Mouse (Mus musculus) myocyte (in vitro differentiated cells): Measurements from ENCODE around the gene Prex1. TPM values are rescaled to one million over a fixed set of nuclear protein-coding genes. Genes with fewer than 3 reads are reported as not detected.
A peak's percentile ranks its signal among the peaks of the same experiment; 100 is the strongest.

ENCODE experiments used
- H3K27me3 ChIP-seq: one replicate; pipeline ENCODE4 v1.6.1; 2011; ENCODE audit not compliant: control insufficient read depth, insufficient read depth, insufficient read length
- H3K36me3 ChIP-seq: one replicate; pipeline ENCODE4 v1.6.1; 2011; ENCODE audit not compliant: control insufficient read depth, insufficient read depth
- H3K4me2 ChIP-seq: one replicate; pipeline ENCODE4 v1.6.1; 2011; ENCODE audit warnings: low read depth, control low read depth
- H3K4me3 ChIP-seq: one replicate; pipeline ENCODE4 v1.5.1; 2011; ENCODE audit warnings: mild to moderate bottlenecking, control low read depth, moderate library complexity
- H3K79me2 ChIP-seq: one replicate; pipeline ENCODE4 v1.6.1; 2011; ENCODE audit not compliant: control insufficient read depth, insufficient read depth
- H3ac ChIP-seq: one replicate; pipeline ENCODE4 v1.6.1; 2011; ENCODE audit not compliant: control insufficient read depth, insufficient read length
- CEBPB ChIP-seq: IDR thresholded peaks from 2 replicates; pipeline ENCODE4 v1.6.1; 2011; ENCODE audit warnings: mild to moderate bottlenecking, moderate library complexity; ENCODE audit not compliant: poor library complexity, insufficient read depth, severe bottlenecking
- E2F4 ChIP-seq: IDR thresholded peaks from one replicate; pipeline ENCODE4 v1.6.1; 2011; ENCODE audit warnings: mild to moderate bottlenecking, control low read depth, moderate library complexity; ENCODE audit not compliant: insufficient read depth
- MAX ChIP-seq: IDR thresholded peaks from one replicate; pipeline ENCODE4 v1.6.1; 2011; ENCODE audit warnings: low read depth, mild to moderate bottlenecking, control low read depth
- MYOD1 ChIP-seq, 3 experiments: IDR thresholded peaks; one replicate each; pipeline ENCODE4 v1.6.1; 2011; ENCODE audit warnings: control low read depth in 2 of 3, low read depth in 2 of 3, mild to moderate bottlenecking in 2 of 3, moderate library complexity in 1 of 3; ENCODE audit not compliant: insufficient read length in 2 of 3, control insufficient read depth in 1 of 3
- MYOG ChIP-seq, 3 experiments: IDR thresholded peaks; one replicate each; pipeline ENCODE4 v1.6.1; 2011; ENCODE audit warnings: control low read depth in 2 of 3, low read depth in 2 of 3, mild to moderate bottlenecking in 2 of 3; ENCODE audit not compliant: insufficient read length in 2 of 3, control insufficient read depth in 1 of 3, insufficient read depth in 1 of 3
- POLR2A ChIP-seq: IDR thresholded peaks from one replicate; pipeline ENCODE4 v1.6.1; 2011; ENCODE audit warnings: low read depth, mild to moderate bottlenecking, control low read depth, moderate library complexity; ENCODE audit not compliant: insufficient read length
- POLR2AphosphoS2 ChIP-seq: IDR thresholded peaks from one replicate; pipeline ENCODE4 v1.6.1; 2011; ENCODE audit warnings: low read depth, control low read depth; ENCODE audit not compliant: insufficient read length
- REST ChIP-seq: IDR thresholded peaks from one replicate; pipeline ENCODE4 v1.6.1; 2011; ENCODE audit warnings: mild to moderate bottlenecking, control low read depth, moderate library complexity; ENCODE audit not compliant: insufficient read depth, insufficient read length
- SRF ChIP-seq: IDR thresholded peaks from one replicate; pipeline ENCODE4 v1.6.1; 2011; ENCODE audit warnings: low read depth; ENCODE audit not compliant: control insufficient read depth, insufficient read length
- TCF12 ChIP-seq: IDR thresholded peaks from one replicate; pipeline ENCODE4 v1.6.1; 2011; ENCODE audit warnings: mild to moderate bottlenecking, control low read depth; ENCODE audit not compliant: poor library complexity, insufficient read depth, severe bottlenecking
- TCF3 ChIP-seq: IDR thresholded peaks from one replicate; pipeline ENCODE4 v1.6.1; 2011; ENCODE audit warnings: low read depth, control low read depth; ENCODE audit not compliant: insufficient read length
- USF1 ChIP-seq: IDR thresholded peaks from one replicate; pipeline ENCODE4 v1.6.1; 2011; ENCODE audit warnings: low read depth, mild to moderate bottlenecking, control low read depth, moderate library complexity
- polyA plus RNA-seq: library from polyadenylated mRNA; unstranded; fragments of >200 nt; fragmentation: generic; extraction: Trizol; gene quantifications from one replicate; pipeline ENCODE4 v1.2.1, GENCODE M21; 2012; ENCODE audit warnings: missing spikeins

Gene Prex1
- polyA plus RNA-seq, 1 experiment, result 0.17 TPM

DNA sequence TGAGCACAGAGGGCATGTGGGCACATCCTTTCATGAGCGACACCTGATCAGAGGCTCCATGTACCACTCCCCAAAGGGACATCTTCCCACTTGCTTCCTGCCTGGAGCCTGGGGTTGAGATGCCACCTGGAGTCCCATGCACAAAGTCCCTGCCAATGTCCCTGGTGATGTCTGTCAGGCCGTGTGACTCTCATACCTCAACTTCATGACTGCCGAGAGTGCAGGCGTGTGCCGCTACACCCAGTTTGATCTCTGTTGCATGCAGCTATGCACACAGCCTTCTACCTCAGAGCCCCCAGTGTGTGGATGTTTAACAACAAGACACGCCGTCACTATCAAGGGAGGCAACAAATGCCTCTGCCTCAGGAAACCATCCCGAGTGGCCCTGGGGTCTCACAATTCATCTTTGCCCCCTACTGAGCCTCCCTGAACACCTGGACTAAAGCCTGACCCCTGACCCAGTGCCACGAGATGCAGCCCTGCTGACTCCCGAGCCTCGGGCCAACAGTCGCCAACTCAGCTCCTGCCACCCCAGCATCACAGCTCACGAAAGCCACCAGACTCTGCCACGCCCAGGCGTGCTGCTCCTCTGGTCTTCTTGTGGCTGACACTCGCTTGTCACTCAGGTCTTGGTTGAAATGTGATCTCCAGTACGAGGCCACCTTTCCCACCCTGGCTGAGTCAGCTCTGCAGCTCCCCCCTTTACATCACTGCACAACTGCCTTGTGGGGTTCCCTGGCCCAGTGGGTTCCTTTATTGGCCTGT, 107.0 kb downstream of the Prex1 start:
- Histone ChIP-seq H3K36me3 (no peaks in the 10 kb centered on the region), H3K79me2 (no peaks in the 10 kb centered on the region), H3K27me3 (no peaks in the 10 kb centered on the region), H3ac (no peak overlapping the region), H3K4me2 (no peak overlapping the region), H3K4me3 (no peak overlapping the region)
- TF ChIP-seq MYOD1 (IDR thresholded peaks at IDR 0.05; ENCODE audit: control insufficient read depth in 1 of 3, insufficient read length in 2 of 3, low read depth in 2 of 3) (peak in 1 of 3 experiments; percentile 53), POLR2AphosphoS2 (no peak), TCF3 (no peak), REST (no peak), POLR2A (no peak), MYOG (IDR thresholded peaks at IDR 0.05; ENCODE audit: control insufficient read depth in 1 of 3, insufficient read depth in 1 of 3, insufficient read length in 2 of 3, low read depth in 2 of 3) (peak in 1 of 3 experiments; percentile 63)

DNA sequence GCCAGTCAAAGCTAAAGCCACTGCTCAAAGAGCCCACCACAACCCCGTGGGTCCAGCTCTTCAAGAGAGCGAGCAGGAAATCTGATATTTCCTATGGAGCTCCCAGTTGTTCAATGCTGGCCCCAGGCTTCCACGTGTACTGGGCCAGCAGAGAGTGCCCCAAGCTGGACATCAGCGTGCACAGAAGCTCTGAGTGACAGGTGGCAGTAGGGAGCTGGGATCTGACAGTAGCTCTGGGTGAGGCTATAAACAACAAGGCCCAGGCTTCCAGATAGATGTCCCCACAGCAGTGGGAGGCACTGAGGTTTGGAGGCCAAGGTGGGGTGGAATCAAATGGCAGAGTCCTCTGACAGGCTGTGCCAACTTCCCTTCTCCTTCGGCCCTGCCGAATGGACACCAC, 107.6 kb downstream of the Prex1 start:
- Histone ChIP-seq H3K79me2 (no peaks in the 10 kb centered on the region), H3K4me2 (no peak overlapping the region), H3K4me3 (no peak overlapping the region), H3K27me3 (no peaks in the 10 kb centered on the region), H3K36me3 (no peaks in the 10 kb centered on the region), H3ac (no peak overlapping the region)
- TF ChIP-seq CEBPB (no peak), USF1 (no peak), MAX (no peak), MYOD1 (IDR thresholded peaks at IDR 0.05; ENCODE audit: control insufficient read depth in 1 of 3, insufficient read length in 2 of 3, low read depth in 2 of 3) (peak in 2 of 3 experiments; percentile 38 to 79), SRF (no peak), TCF3 (no peak), MYOG (IDR thresholded peaks at IDR 0.05; ENCODE audit: control insufficient read depth in 1 of 3, insufficient read depth in 1 of 3, insufficient read length in 2 of 3, low read depth in 2 of 3) (peak in 1 of 3 experiments; percentile 15), REST (no peak), POLR2AphosphoS2 (no peak), E2F4 (no peak), POLR2A (no peak), TCF12 (no peak)

DNA sequence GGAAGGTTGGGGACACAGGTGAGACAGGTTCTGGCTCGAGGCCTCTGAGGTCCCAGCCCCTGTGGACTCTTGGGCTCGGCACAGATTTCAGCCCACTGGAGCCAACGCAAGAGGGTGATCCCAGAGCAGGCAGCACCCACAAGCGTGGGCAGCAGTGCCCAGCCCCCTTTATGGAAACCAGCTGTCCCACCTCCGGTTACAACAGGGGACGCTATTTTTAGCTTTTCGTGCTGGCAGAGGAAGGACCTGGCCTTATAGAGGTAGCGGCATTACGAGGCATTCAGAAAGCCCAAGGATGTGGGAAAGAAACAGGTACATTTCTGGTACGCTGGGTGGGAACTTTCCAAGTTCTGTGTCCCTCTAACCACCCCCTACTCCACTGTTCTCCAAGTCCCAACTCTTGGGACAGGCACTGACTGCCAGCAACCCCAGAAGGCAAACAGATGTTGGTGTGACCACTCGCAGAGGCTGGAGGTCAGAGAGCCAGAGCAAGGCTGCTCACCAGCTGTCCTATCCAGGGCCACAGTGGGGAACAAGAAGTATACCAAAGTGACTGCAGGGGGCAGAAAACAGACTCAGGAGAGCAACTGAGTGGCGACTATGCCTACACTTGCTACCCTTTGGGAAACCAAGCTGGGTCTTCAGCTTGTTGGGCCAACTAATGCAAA, 108.3 kb downstream of the Prex1 start:
- TF ChIP-seq USF1, result no peak
- TF ChIP-seq MYOG (IDR thresholded peaks at IDR 0.05; ENCODE audit: control insufficient read depth in 1 of 3, insufficient read depth in 1 of 3, insufficient read length in 2 of 3, low read depth in 2 of 3), result peak in 2 of 3 experiments; percentile 17 to 75
- TF ChIP-seq MYOD1 (IDR thresholded peaks at IDR 0.05; ENCODE audit: control insufficient read depth in 1 of 3, insufficient read length in 2 of 3, low read depth in 2 of 3), result peak in 2 of 3 experiments; percentile 50 to 84
- TF ChIP-seq TCF12, result no peak
- no peak for TF ChIP-seq TCF3
- TF ChIP-seq CEBPB, result no peak
- Histone ChIP-seq H3K4me2 (no peak overlapping the region), H3K27me3 (no peaks in the 10 kb centered on the region)

DNA sequence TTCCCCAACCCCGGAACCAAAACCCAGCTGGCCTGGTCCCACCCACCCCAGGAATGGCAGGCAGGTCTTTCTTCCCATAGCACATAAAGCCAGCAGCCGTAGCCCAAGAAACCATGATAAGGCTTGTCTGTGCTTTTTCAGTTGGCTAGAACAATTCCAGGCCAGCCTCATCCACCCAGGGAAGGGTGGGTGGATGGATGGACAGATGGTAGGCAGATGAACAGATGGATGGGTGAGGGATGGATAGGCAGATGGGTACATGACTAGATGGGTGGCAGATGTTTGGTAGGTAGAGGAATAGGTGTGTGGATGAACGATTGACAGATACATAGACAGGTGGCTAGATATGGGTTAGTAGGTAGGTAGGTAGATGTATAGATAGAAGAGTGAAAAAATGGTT, 110.7 kb downstream of the Prex1 start:
- Histone ChIP-seq H3K36me3 (no peaks in the 10 kb centered on the region), H3K27me3 (peaks cover 12% of the 10 kb centered on the region), H3K4me3 (no peak overlapping the region), H3ac (no peak overlapping the region), H3K79me2 (no peaks in the 10 kb centered on the region), H3K4me2 (no peak overlapping the region)
- TF ChIP-seq TCF12, result no peak
- no peak for TF ChIP-seq CEBPB
- TF ChIP-seq SRF, result no peak
- TF ChIP-seq E2F4, result no peak
- TF ChIP-seq MYOG (IDR thresholded peaks at IDR 0.05; ENCODE audit: control insufficient read depth in 1 of 3, insufficient read depth in 1 of 3, insufficient read length in 2 of 3, low read depth in 2 of 3), result peak in 1 of 3 experiments; percentile 43
- no peak for TF ChIP-seq MAX
- no peak for TF ChIP-seq POLR2A
- TF ChIP-seq REST, result no peak
- no peak for TF ChIP-seq USF1
- peak in 1 of 3 experiments; percentile 73 for TF ChIP-seq MYOD1 (IDR thresholded peaks at IDR 0.05; ENCODE audit: control insufficient read depth in 1 of 3, insufficient read length in 2 of 3, low read depth in 2 of 3)
- TF ChIP-seq POLR2AphosphoS2, result no peak

More for the DNA sequence above, 108.3 kb downstream of the Prex1 start:
- Histone ChIP-seq H3K36me3 (no peaks in the 10 kb centered on the region), H3K4me3 (no peak overlapping the region), H3K79me2 (no peaks in the 10 kb centered on the region), H3ac (no peak overlapping the region)

DNA sequence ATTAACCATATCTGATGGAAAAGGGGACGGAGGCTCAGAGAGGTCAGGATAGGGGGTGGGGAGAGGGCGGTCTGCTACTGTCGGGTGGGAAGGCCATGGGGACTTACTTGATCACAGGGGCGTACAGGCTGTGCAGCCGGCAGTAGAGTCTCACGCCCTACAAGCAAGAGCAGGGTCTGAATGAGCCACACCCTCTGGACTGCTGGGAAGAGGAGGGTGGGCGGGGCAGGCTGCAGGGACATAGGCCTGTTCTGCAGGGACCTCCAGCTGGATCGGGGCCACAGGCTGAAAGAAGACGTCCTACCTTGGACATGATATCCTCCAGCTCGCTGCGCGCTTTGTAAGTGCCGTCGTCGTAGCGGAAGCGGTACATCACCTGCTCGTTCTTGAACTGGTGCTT, 112.2 kb downstream of the Prex1 start:
- no peak overlapping the region for H3K4me3 ChIP-seq
- peaks cover 24% of the 10 kb centered on the region for H3K27me3 ChIP-seq
- TF ChIP-seq POLR2AphosphoS2 (no peak), REST (no peak), MYOD1 (IDR thresholded peaks at IDR 0.05; ENCODE audit: control insufficient read depth in 1 of 3, insufficient read length in 2 of 3, low read depth in 2 of 3) (no peak), MYOG (IDR thresholded peaks at IDR 0.05; ENCODE audit: control insufficient read depth in 1 of 3, insufficient read depth in 1 of 3, insufficient read length in 2 of 3, low read depth in 2 of 3) (no peak), TCF12 (no peak), POLR2A (no peak), SRF (no peak), TCF3 (no peak), CEBPB (no peak), MAX (no peak), E2F4 (no peak), USF1 (no peak)
- H3K4me2 ChIP-seq, result no peak overlapping the region
- H3K36me3 ChIP-seq, result no peaks in the 10 kb centered on the region
- H3K79me2 ChIP-seq, result no peaks in the 10 kb centered on the region
- H3ac ChIP-seq, result no peak overlapping the region
